Mouse (Mus musculus) limb, embryonic 14.5 days (tissue): Measurements from ENCODE around the gene Atg7. TPM values are rescaled to one million over a fixed set of nuclear protein-coding genes. Genes with fewer than 3 reads are reported as not detected.

ENCODE experiments used
- ATAC-seq: fragments of 200-750 bp; cut with Nextera tagmentation; 2 replicates; pipeline ENCODE4 v1.8.0; 2017; ENCODE audit warnings: low read depth, moderate number of reproducible peaks, moderate TSS enrichment; ENCODE audit not compliant: low FRiP score
- DNase-seq: peaks from one replicate; pipeline ENCODE4 v3.0.0-alpha.2; 2015; ENCODE audit warnings: low spot score
- H3K27ac ChIP-seq: fragments of 300-500 bp; sonication (generic); replicated peaks from 2 replicates; pipeline ENCODE4 v1.5.1; 2014; ENCODE audit warnings: low read depth, mild to moderate bottlenecking, low read length, moderate library complexity, mixed read lengths
- H3K27me3 ChIP-seq: fragments of 300-500 bp; sonication (generic); 2 replicates; pipeline ENCODE4 v1.6.1; 2014; ENCODE audit warnings: low read length, mixed read lengths; ENCODE audit not compliant: control insufficient read depth, insufficient read depth
- H3K36me3 ChIP-seq: fragments of 300-500 bp; sonication (generic); 2 replicates; pipeline ENCODE4 v1.6.1; 2014; ENCODE audit warnings: mild to moderate bottlenecking, low read length, moderate library complexity, mixed read lengths; ENCODE audit not compliant: control insufficient read depth, insufficient read depth
- H3K4me1 ChIP-seq: fragments of 300-500 bp; sonication (generic); 2 replicates; pipeline ENCODE4 v1.6.1; 2014; ENCODE audit warnings: antibody characterized with exemption, low read length, mixed read lengths; ENCODE audit not compliant: control insufficient read depth, insufficient read depth
- H3K4me2 ChIP-seq: fragments of 300-500 bp; sonication (generic); replicated peaks from 2 replicates; pipeline ENCODE4 v1.6.1; 2014; ENCODE audit warnings: low read depth, mild to moderate bottlenecking, low read length, moderate library complexity; ENCODE audit not compliant: severe bottlenecking
- H3K4me3 ChIP-seq: fragments of 300-500 bp; sonication (generic); replicated peaks from 2 replicates; pipeline ENCODE4 v1.5.1; 2014; ENCODE audit warnings: low read length
- H3K9ac ChIP-seq: fragments of 300-500 bp; sonication (generic); 2 replicates; pipeline ENCODE4 v1.6.1; 2014; ENCODE audit warnings: mild to moderate bottlenecking, low read depth, low read length, moderate library complexity; ENCODE audit not compliant: severe bottlenecking
- H3K9me3 ChIP-seq: fragments of 300-500 bp; sonication (generic); 2 replicates; pipeline ENCODE4 v1.6.1; 2016; ENCODE audit warnings: low read length; ENCODE audit not compliant: control insufficient read depth
- POLR2A ChIP-seq: fragments of 200-500 bp; IDR thresholded peaks from 2 replicates; pipeline ENCODE4 v1.8.0; 2012; ENCODE audit warnings: inconsistent platforms, mild to moderate bottlenecking, moderate library complexity, borderline replicate concordance; ENCODE audit not compliant: insufficient read depth, insufficient read length; ENCODE audit errors: extremely low read depth
- whole genome bisulfite sequencing: fragments of 180-500 bp; shearing (Covaris S2); extraction: QIAGEN DNeasy Blood & Tissue Kit; methylation state at CpG from one replicate; pipeline ENCODE4 v1.1.7; 2014; 5-methylcytosine and 5-hydroxymethylcytosine counted together
- polyA plus RNA-seq, 2 experiments: library from polyadenylated mRNA; depleted of rRNA in 1 of 2; stranded (reverse) in 1 of 2; unstranded in 1 of 2; fragments of >200 nt; fragmentation: Nextera tagmentation in 1 of 2; extraction: Ambion mirVana in 1 of 2; gene quantifications; 2 replicates each; pipeline versions ENCODE4 v1.2.1 to v1.2.3; 2012 to 2014

Gene Atg7
- polyA plus RNA-seq, 2 experiments, result 11.6 to 19.2 TPM

DNA sequence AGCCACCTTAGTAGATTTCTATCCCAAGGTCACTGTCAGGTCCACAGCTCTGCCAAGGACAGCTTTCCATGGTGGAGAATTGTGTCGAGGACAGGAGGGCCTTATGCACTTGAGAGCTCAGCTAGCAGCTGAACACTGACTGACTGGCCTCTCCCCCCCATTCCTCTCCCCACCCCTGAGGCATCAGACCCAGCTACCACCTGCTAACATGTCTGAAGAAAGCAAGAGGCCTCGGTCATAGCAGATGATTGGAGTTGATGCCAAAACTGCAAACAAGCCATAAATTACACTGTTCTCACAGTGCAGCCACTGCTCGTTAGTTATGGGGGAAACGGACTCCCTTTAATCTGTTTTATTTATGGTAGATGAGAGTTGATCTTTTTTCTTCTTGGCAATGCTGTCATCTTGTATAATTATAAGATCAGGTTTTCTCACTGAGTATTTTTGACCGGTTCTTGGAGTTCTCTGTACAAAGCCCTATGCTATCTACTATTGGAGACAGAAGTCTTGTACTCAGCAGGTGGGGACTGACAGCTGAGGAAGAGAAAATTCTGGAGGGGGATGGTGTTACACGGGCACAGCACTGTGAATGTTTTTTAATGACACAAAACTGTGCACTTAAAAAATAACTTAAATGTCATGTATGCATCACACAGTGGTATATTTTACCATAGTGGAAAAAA is 171.4 kb downstream of the Atg7 start:
- H3K36me3 ChIP-seq, result no peaks in the 10 kb centered on the region
- H3K9ac ChIP-seq, result no peak overlapping the region
- no peak overlapping the region for H3K4me2 ChIP-seq
- no peak for TF ChIP-seq POLR2A
- ATAC-seq (peak; percentile 60), DNase-seq (peak; percentile 75)
- no peaks in the 10 kb centered on the region for H3K9me3 ChIP-seq
- no peaks in the 10 kb centered on the region for H3K27me3 ChIP-seq
- WGBS, result 40% methylated on average over 6 of the region's 6 CpGs
- H3K4me1 ChIP-seq, result peaks cover 32% of the 10 kb centered on the region
- no peak overlapping the region for H3K27ac ChIP-seq
- H3K4me3 ChIP-seq, result no peak overlapping the region

DNA sequence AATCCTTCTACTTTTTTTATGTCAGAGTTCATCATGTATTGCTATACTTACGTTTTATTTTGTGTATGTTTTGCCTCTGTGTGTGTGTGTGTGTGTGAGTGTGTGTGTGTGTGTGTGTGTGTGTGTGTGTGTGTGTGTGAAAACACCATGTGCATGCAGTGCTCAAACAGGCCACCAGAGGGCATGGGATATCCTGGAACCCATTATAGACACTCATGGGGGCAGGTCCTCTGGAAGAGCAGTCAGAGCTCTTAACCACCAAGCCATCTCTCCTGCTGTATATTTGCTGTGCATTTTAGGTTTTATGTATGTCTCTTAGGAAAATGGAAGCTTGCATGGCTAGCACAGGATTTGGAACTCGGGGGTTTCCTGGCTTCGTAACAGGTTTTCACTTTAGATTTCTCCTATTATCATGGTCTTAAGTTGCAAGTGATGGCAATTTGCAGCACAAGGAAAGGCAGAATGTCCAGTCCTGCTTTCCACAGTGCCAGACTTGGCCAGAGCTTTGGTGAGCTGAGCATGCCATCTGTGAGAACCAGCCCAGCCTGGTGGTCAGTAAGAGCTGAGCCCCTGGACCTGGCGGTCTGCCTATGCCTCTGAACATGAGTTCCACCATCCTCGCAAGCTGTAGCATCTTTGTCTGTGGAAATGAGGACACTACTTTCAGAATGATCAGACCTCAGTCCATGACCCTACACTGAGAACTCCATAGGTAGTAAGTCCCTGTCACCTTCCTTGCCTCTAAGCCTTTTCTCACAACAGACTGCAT is 172.2 kb downstream of the Atg7 start:
- no peak for TF ChIP-seq POLR2A
- ATAC-seq, result no peak
- DNase-seq, result no peak
- Histone ChIP-seq H3K4me1 (peaks cover 28% of the 10 kb centered on the region), H3K4me2 (no peak overlapping the region), H3K27me3 (no peaks in the 10 kb centered on the region), H3K36me3 (no peaks in the 10 kb centered on the region), H3K27ac (no peak overlapping the region), H3K4me3 (no peak overlapping the region), H3K9me3 (no peaks in the 10 kb centered on the region), H3K9ac (no peak overlapping the region)
- WGBS, result 93% methylated on average over 5 of the region's 5 CpGs

DNA sequence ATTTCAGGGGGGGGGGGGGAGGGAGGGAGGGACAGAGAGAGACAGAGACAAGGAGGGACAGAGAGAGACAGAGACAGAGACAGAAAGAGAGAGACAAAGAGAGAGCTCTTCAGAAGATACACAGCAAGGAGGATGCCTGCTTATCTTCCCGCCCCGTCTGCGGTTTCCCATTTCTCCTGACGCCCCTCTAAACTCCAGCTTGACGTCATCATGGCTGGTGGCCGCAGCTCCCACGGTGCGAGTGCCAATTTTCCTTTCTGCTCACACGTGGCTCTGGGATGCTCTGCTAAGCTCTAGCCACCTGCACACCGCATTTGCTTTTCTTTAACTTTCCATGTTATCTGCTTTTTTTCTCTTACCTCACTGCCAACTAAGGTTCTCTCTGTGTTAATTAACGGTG is 175.1 kb downstream of the Atg7 start:
- no peaks in the 10 kb centered on the region for H3K36me3 ChIP-seq
- H3K9me3 ChIP-seq, result no peaks in the 10 kb centered on the region
- no peak overlapping the region for H3K4me2 ChIP-seq
- TF ChIP-seq POLR2A, result no peak
- DNase-seq (peak; percentile 60), ATAC-seq (peak; percentile 14; the same call in 1 of the 2 replicates)
- H3K4me3 ChIP-seq, result no peak overlapping the region
- 37% methylated on average over 11 of the region's 11 CpGs for WGBS
- no peaks in the 10 kb centered on the region for H3K27me3 ChIP-seq
- no peak overlapping the region for H3K27ac ChIP-seq
- H3K4me1 ChIP-seq, result peaks cover 27% of the 10 kb centered on the region
- H3K9ac ChIP-seq, result no peak overlapping the region

DNA sequence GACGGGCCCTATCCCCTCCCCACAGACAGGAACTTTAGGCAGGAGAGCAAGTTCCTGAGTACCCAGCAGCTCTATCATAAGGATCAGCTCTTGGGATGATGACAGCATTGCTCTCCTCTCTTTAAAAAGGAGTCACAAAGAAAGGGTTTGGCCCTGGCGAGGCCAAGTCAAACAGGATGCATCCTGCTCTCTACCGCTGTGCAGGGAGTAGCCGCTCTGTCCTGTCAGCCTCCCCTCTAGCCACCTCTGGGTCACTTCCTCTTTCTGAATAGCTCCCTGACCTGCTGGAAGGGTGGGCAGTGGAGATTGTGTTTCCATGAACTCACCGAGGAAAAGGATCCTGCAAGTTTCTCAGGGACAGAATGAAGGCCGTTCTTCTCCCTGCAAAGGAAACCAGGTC is 175.6 kb downstream of the Atg7 start:
- DNase-seq, result no peak
- Histone ChIP-seq H3K9me3 (no peaks in the 10 kb centered on the region), H3K4me1 (peaks cover 26% of the 10 kb centered on the region), H3K36me3 (no peaks in the 10 kb centered on the region), H3K4me2 (no peak overlapping the region), H3K27ac (no peak overlapping the region), H3K27me3 (no peaks in the 10 kb centered on the region), H3K4me3 (no peak overlapping the region), H3K9ac (no peak overlapping the region)
- 56% methylated on average over 6 of the region's 6 CpGs for WGBS
- TF ChIP-seq POLR2A, result no peak
- no peak for ATAC-seq

DNA sequence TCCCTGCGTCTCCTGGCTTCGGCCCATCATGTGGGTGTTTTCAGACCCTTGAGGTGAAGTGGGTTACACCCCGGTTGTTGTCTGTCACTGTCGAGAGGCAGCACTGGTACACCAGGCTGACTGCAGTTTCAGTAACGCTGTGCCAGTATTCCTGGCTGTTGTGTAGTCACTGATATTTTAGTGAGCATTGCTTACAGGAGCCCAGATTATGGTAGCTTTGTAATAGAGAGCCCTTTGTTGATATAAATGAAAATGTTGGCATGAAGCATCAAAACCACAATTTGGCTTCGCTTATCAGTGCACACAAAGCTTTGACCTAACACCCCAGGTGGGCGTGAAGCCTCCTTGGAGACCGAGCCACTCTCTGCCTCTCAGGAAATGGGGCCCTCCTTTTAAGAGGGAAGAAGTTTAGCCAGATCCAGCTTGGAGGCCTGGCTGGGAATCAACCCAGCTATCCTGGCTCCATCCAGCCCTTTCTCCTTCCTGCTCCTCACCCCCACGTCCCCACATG is 177.1 kb downstream of the Atg7 start:
- H3K36me3 ChIP-seq, result no peaks in the 10 kb centered on the region
- H3K4me2 ChIP-seq, result no peak overlapping the region
- ATAC-seq (no peak), DNase-seq (peak; percentile 21)
- H3K4me1 ChIP-seq, result peaks cover 26% of the 10 kb centered on the region
- H3K27me3 ChIP-seq, result no peaks in the 10 kb centered on the region
- H3K27ac ChIP-seq, result 0 out of 2 replicates have a peak overlapping the region, but pooled peaks have one; percentile 33
- 63% methylated on average over 9 of the region's 9 CpGs for WGBS
- H3K9me3 ChIP-seq, result no peaks in the 10 kb centered on the region
- no peak for TF ChIP-seq POLR2A
- H3K4me3 ChIP-seq, result no peak overlapping the region
- H3K9ac ChIP-seq, result no peak overlapping the region; the same call in 1 of the 2 replicates
